Comparison of ENCODE assay signal across 9 mouse cellular contexts in genomic region chr12:29239975-29240374, GRCm38 (mm10).
DNase-seq lines count a peak whose midpoint lies in the region; ATAC-seq lines count a peak whose summit lies in the region.
"Had no signal": no experiment of that assay in that cellular context is flagged by ENCODE, and none has a peak within 500 bp of the region (broad histone marks: within the 10 kb centered on the region; RNA-seq: fewer than 3 reads in every experiment).

No protein-coding gene starts in this region.

- H3K9ac ChIP-seq in forebrain, embryonic 13.5 days = no peak overlapping the region
- H3K9ac ChIP-seq in forebrain, embryonic 12.5 days = no peak overlapping the region
- H3K9ac ChIP-seq in midbrain, embryonic 15.5 days = no peak overlapping the region
- H3K9ac ChIP-seq: liver, embryonic 14.5 days had no signal

- H3K36me3 ChIP-seq in forebrain, embryonic 13.5 days (ENCODE audit: poor library complexity, severe bottlenecking) = no peaks in the 10 kb centered on the region
- H3K36me3 ChIP-seq in forebrain, embryonic 12.5 days (replicated peaks) = no peaks in the 10 kb centered on the region
- no peaks in the 10 kb centered on the region for H3K36me3 ChIP-seq in midbrain, embryonic 15.5 days (replicated peaks)

- H3K4me1 ChIP-seq in forebrain, embryonic 13.5 days = peaks cover 24% of the 10 kb centered on the region
- peaks cover 23% of the 10 kb centered on the region for H3K4me1 ChIP-seq in forebrain, embryonic 12.5 days
- peaks cover 32% of the 10 kb centered on the region for H3K4me1 ChIP-seq in midbrain, embryonic 15.5 days

- H3K27ac ChIP-seq in forebrain, embryonic 13.5 days = peak overlapping the region; percentile 65
- no peak overlapping the region for H3K27ac ChIP-seq in forebrain, embryonic 12.5 days
- peak overlapping the region; percentile 74 for H3K27ac ChIP-seq in midbrain, embryonic 15.5 days
- H3K27ac ChIP-seq: liver, embryonic 14.5 days had no signal

- WGBS in forebrain, embryonic 13.5 days = 37% methylated on average over 5 of the region's 5 CpGs
- 75% methylated on average over 5 of the region's 5 CpGs for WGBS in forebrain, embryonic 12.5 days
- 34% methylated on average over 5 of the region's 5 CpGs for WGBS in midbrain, embryonic 15.5 days

- H3K4me3 ChIP-seq in forebrain, embryonic 13.5 days = no peak overlapping the region
- H3K4me3 ChIP-seq in forebrain, embryonic 12.5 days (replicated peaks) = no peak overlapping the region
- H3K4me3 ChIP-seq in midbrain, embryonic 15.5 days = no peak overlapping the region

- peak; percentile 88 for DNase-seq in brain, adult 2 months (ENCODE audit: low read depth, low spot score)
- peak; percentile 64 to 90 for DNase-seq in layer of hippocampus, adult 18-20 months (ENCODE audit: low spot score in 2 of 2)
- no peak for DNase-seq in heart, adult 9 months (ENCODE audit: low spot score in 2 of 2)
- DNase-seq in urinary bladder, postnatal 10 days (ENCODE audit: low spot score) = no peak
- DNase-seq in embryo, embryonic 9.5 days (ENCODE audit: extremely low spot score) = no peak

- H3K27me3 ChIP-seq in forebrain, embryonic 13.5 days = no peaks in the 10 kb centered on the region
- no peaks in the 10 kb centered on the region for H3K27me3 ChIP-seq in forebrain, embryonic 12.5 days
- no peaks in the 10 kb centered on the region for H3K27me3 ChIP-seq in midbrain, embryonic 15.5 days (replicated peaks)

- peak; percentile 87 for ATAC-seq in forebrain, embryonic 13.5 days
- ATAC-seq in forebrain, embryonic 12.5 days (ENCODE audit: low FRiP score) = no peak; the same call in 1 of the 2 replicates
- ATAC-seq in midbrain, embryonic 15.5 days (replicated peaks) = peak; percentile 82

- no peak overlapping the region for H3K4me2 ChIP-seq in forebrain, embryonic 13.5 days
- no peak overlapping the region for H3K4me2 ChIP-seq in forebrain, embryonic 12.5 days
- H3K4me2 ChIP-seq in midbrain, embryonic 15.5 days = no peak overlapping the region

- no peaks in the 10 kb centered on the region for H3K9me3 ChIP-seq in forebrain, embryonic 13.5 days (replicated peaks)
- H3K9me3 ChIP-seq in forebrain, embryonic 12.5 days = no peaks in the 10 kb centered on the region
- H3K9me3 ChIP-seq in midbrain, embryonic 15.5 days = no peaks in the 10 kb centered on the region

Comparison
In these comparisons a context has a peak if more than half of its experiments do, and no peak if none do; other contexts are left out.
1. DNase-seq: peak in brain, adult 2 months (single experiment) and layer of hippocampus, adult 18-20 months (2 of 2); none in heart, adult 9 months (0 of 2), urinary bladder, postnatal 10 days (single experiment) and embryo, embryonic 9.5 days (single experiment).